Mouse (Mus musculus) heart, adult 2 months (tissue): ENCODE data around the gene Upp2. TPM values are rescaled to one million over a fixed set of nuclear protein-coding genes. Genes with fewer than 3 reads are reported as not detected.

Experiments
- DNase-seq, 2 experiments: peaks; one replicate each; pipeline ENCODE4 v3.0.0; 2021
- H3K27ac ChIP-seq: fragments of 200-600 bp; 2 replicates; pipeline ENCODE4 v1.8.1; 2022
- H3K27me3 ChIP-seq: fragments of 200-500 bp; 2 replicates; pipeline ENCODE4 v1.6.1; 2012; ENCODE audit warnings: mild to moderate bottlenecking, low read length, inconsistent platforms, mixed read lengths; ENCODE audit not compliant: control insufficient read depth, insufficient read depth
- H3K36me3 ChIP-seq: fragments of 200-500 bp; 2 replicates; pipeline ENCODE4 v1.6.1; 2012; ENCODE audit warnings: low read length, inconsistent platforms; ENCODE audit not compliant: control insufficient read depth, insufficient read depth
- H3K4me1 ChIP-seq: fragments of 200-500 bp; 2 replicates; pipeline ENCODE4 v1.6.1; 2011; ENCODE audit warnings: low read length; ENCODE audit not compliant: control insufficient read depth, insufficient read depth
- H3K4me3 ChIP-seq: fragments of 200-600 bp; 2 replicates; pipeline ENCODE4 v1.8.1; 2022
- H3K79me2 ChIP-seq: fragments of 200-500 bp; replicated peaks from 2 replicates; pipeline ENCODE4 v1.6.1; 2012; ENCODE audit warnings: mild to moderate bottlenecking, inconsistent platforms, low read length, moderate library complexity, mixed read lengths; ENCODE audit not compliant: control insufficient read depth, insufficient read depth
- H3K9ac ChIP-seq: fragments of 200-500 bp; 2 replicates; pipeline ENCODE4 v1.6.1; 2012; ENCODE audit warnings: low read depth, mild to moderate bottlenecking, control low read depth, inconsistent platforms, low read length, mixed read lengths
- CTCF ChIP-seq: fragments of 200-600 bp; IDR thresholded peaks from 2 replicates; pipeline ENCODE4 v1.8.1; 2022; ENCODE audit warnings: antibody characterized with exemption, mild to moderate bottlenecking, moderate library complexity
- EP300 ChIP-seq: fragments of 200-500 bp; IDR thresholded peaks from 2 replicates; pipeline ENCODE4 v1.6.1; 2011; ENCODE audit warnings: low read depth, low read length, control low read depth; ENCODE audit not compliant: insufficient read depth
- POLR2A ChIP-seq: fragments of 200-500 bp; IDR thresholded peaks from 2 replicates; pipeline ENCODE4 v1.6.1; 2011; ENCODE audit warnings: mild to moderate bottlenecking, low read depth, low read length, control low read depth; ENCODE audit not compliant: insufficient read depth
- WGBS: fragments of 180-500 bp; shearing (Covaris S2); methylation state at CpG from one replicate; pipeline ENCODE4 v1.1.7; 2018; 5-methylcytosine and 5-hydroxymethylcytosine counted together
- intact Hi-C: fragments of 180-260 bp; cut with DNase I; formaldehyde crosslinking; loops from one replicate; pipeline ENCODE4 v1.15.1; 2025
- polyA plus RNA-seq: library from polyadenylated mRNA; depleted of rRNA; stranded (reverse); fragments of >200 nt; gene quantifications from 2 replicates; pipeline ENCODE4 v1.2.3, GENCODE M21; 2012
- total RNA-seq, 2 experiments: library from RNA; stranded (reverse); gene quantifications; 2 replicates each; pipeline ENCODE4 v1.2.3; 2021

The Upp2 gene
- total and polyA plus RNA-seq, 3 experiments: 2.2 to 3.3 (median 3.0) TPM

DNA sequence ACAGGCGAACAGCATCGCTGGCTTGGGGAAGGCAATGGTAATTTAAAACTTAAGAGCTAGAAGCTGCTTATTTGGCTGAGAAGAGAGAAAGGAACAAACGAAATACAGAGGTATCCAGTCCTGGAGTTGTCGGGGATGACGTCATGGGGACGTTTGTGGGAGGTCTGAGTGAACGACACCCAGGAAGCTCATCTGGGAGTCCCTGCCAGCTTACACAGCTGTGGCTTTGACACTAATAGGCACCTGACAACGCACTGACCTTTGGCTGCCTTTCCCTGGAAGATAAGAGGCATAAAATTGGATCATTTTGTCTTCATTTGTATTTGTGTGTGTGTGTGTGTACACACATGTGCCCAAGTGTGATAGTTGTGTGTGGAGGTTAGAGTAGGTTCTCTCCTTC is 130.4 kb downstream of the Upp2 start:
- TF ChIP-seq POLR2A (no peak), EP300 (no peak), CTCF (no peak)

DNA sequence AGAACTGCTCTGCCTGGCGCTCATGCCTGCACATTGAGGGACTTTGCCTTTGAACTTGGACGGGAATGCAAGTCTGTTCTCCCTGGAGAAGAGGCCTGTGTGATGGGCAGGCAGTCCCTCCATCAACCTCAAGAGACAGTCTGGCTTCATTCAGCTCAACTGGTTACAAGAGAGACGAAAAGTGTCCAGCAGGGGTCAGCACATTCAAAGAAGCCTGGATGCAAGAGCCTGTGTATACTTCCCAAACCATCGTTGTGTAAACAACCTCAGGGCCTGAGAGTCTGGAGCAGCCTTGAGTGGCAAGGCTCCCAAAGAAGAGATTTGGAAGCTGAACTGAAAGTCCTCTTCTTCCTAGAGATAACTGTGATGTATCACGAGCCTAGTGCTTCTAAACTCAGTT is 132.8 kb downstream of the Upp2 start:
- WGBS: 33% methylated on average over 5 of the region's 5 CpGs
- Histone ChIP-seq H3K27me3 (no peaks in the 10 kb centered on the region), H3K9ac (no peak overlapping the region), H3K36me3 (no peaks in the 10 kb centered on the region), H3K79me2 (no peaks in the 10 kb centered on the region), H3K4me3 (no peak overlapping the region), H3K27ac (no peak overlapping the region), H3K4me1 (no peaks in the 10 kb centered on the region)
- TF ChIP-seq EP300 (0 out of 2 replicates have a peak, but pooled peaks have one; percentile 14), POLR2A (no peak), CTCF (peak; percentile 81)
- intact Hi-C loops: loop anchor here (5.0 kb wide), 1 partner anchor 737 kb away; no protein-coding TSS in a partner anchor
- DNase-seq: peak; percentile 49 to 67

More for the DNA sequence above, 130.4 kb downstream of the Upp2 start:
- H3K36me3 ChIP-seq: no peaks in the 10 kb centered on the region
- no peak overlapping the region for H3K27ac ChIP-seq
- H3K79me2 ChIP-seq: no peaks in the 10 kb centered on the region
- no peak for DNase-seq
- intact Hi-C loops: no loop called here
- H3K27me3 ChIP-seq: no peaks in the 10 kb centered on the region
- no peaks in the 10 kb centered on the region for H3K4me1 ChIP-seq
- WGBS: 46% methylated on average over 8 of the region's 8 CpGs
- no peak overlapping the region for H3K9ac ChIP-seq
- no peak overlapping the region for H3K4me3 ChIP-seq

DNA sequence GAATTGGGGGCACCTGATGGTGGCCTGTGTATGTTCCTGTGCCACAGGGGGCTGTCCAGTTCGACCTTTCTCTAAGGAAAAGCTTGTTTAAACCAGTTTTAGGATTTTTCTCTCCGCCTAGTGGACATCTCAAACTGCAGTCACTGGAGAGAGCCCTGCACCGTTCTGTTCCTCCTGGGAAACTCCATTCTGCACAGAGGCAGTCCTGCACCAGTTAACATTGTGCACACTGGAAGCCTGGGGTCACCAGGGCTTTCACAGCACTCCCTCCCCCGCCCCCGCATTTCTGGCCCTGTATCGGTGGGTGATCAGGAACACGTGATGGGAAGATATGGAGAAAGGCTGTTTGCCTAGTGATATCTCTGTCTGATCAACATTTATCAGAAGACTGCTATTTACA is 133.3 kb downstream of the Upp2 start:
- H3K4me3 ChIP-seq: no peak overlapping the region
- intact Hi-C loops: loop anchor here (5.0 kb wide), 1 partner anchor 737 kb away; no protein-coding TSS in a partner anchor

DNA sequence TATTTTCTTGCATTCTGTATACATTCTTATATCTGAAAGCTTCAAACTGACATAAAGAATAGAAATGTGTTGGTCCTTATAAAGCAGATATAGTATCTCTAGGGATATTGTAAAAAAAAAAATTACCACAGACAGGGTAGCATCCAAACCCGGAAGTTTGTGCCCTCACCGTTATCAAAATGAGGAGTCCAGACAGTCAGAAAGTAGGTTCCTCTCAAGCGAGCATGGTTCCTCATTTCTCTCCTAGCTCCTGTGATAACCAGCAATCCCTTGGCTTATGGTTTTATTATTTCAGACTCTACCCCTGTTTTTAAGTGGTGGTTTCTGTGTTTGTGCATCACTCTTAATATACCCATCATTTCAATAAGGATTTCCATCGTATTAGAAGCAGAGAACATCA is 134.5 kb downstream of the Upp2 start:
- H3K4me3 ChIP-seq: no peak overlapping the region
- H3K27ac ChIP-seq: no peak overlapping the region
- H3K79me2 ChIP-seq: no peaks in the 10 kb centered on the region
- WGBS: 73% methylated on average over 4 of the region's 4 CpGs
- intact Hi-C loops: loop anchor here (5.0 kb wide), 1 partner anchor 736 kb away; no protein-coding TSS in a partner anchor
- TF ChIP-seq EP300 (no peak), CTCF (no peak), POLR2A (no peak)
- H3K36me3 ChIP-seq: no peaks in the 10 kb centered on the region
- H3K27me3 ChIP-seq: no peaks in the 10 kb centered on the region
- no peak for DNase-seq
- no peak overlapping the region for H3K9ac ChIP-seq
- H3K4me1 ChIP-seq: no peaks in the 10 kb centered on the region

More for the DNA sequence above, 133.3 kb downstream of the Upp2 start:
- Histone ChIP-seq H3K27me3 (no peaks in the 10 kb centered on the region), H3K27ac (no peak overlapping the region), H3K9ac (no peak overlapping the region), H3K36me3 (no peaks in the 10 kb centered on the region), H3K4me1 (no peaks in the 10 kb centered on the region), H3K79me2 (no peaks in the 10 kb centered on the region)
- DNase-seq: no peak
- TF ChIP-seq POLR2A (no peak), CTCF (no peak), EP300 (no peak)
- WGBS: 76% methylated on average over 7 of the region's 7 CpGs

DNA sequence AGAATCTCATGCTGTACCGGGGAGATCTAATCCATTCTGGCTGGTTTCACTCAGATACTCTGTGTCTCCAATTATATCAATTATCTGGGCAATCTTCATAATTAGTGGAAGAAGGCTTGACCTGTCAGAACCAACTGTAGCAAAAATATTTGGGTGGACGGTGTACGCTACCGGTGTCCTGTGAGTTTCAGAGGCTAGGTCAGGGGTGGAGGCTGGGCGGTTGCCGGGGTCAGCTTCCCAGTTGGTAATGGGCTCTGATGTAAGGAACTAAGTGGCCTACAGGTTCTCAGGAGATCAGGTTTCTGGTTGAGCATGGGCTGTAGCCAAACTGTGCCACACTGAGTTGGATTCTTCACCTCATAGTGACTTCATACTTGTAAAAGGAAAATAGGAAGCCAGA is 136.1 kb downstream of the Upp2 start:
- 79% methylated on average over 6 of the region's 6 CpGs for WGBS
- H3K27me3 ChIP-seq: no peaks in the 10 kb centered on the region
- H3K4me1 ChIP-seq: no peaks in the 10 kb centered on the region
- no peak for DNase-seq
- H3K36me3 ChIP-seq: no peaks in the 10 kb centered on the region
- no peak overlapping the region for H3K9ac ChIP-seq
- no peaks in the 10 kb centered on the region for H3K79me2 ChIP-seq
- TF ChIP-seq EP300: no peak
- TF ChIP-seq POLR2A: no peak
- no peak for TF ChIP-seq CTCF
- intact Hi-C loops: loop anchor here (5.0 kb wide), 1 partner anchor 734 kb away; no protein-coding TSS in a partner anchor
- no peak overlapping the region for H3K4me3 ChIP-seq
- no peak overlapping the region for H3K27ac ChIP-seq

DNA sequence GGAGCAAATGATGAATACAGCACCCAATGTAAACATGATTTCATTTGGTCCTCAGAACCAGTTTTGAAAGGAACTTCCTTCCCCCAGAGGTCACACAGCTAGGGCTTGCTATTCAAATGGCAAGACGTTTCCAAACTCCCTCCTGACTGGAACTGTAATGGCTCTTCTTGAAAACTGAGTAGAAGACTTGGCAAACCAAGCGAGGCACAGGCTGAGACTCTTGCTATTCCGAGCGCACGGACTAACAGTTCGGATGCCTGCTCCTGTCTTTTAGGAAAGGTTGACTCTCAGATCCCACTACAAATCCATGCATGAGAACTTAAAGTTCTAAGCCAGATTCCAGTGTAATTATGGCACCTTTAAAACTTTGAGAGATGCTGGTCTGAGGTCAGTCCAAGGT is 136.5 kb downstream of the Upp2 start:
- no peak overlapping the region for H3K4me3 ChIP-seq
- TF ChIP-seq POLR2A (no peak), CTCF (no peak), EP300 (no peak)
- H3K27me3 ChIP-seq: no peaks in the 10 kb centered on the region
- no peak overlapping the region for H3K27ac ChIP-seq
- H3K9ac ChIP-seq: no peak overlapping the region
- intact Hi-C loops: loop anchor here (5.0 kb wide), 1 partner anchor 734 kb away; no protein-coding TSS in a partner anchor
- H3K79me2 ChIP-seq: no peaks in the 10 kb centered on the region
- no peak for DNase-seq
- no peaks in the 10 kb centered on the region for H3K36me3 ChIP-seq
- WGBS: 82% methylated on average over 6 of the region's 6 CpGs
- no peaks in the 10 kb centered on the region for H3K4me1 ChIP-seq
